Mouse (Mus musculus): Measurements from ENCODE around the gene E2f4.

GRCm38 (mm10) chr8:105315073-105315769, 17.8 kb downstream of the E2f4 start:
- no peak for TF ChIP-seq GATA1 (IDR thresholded peaks at IDR 0.05; ENCODE audit: borderline replicate concordance, low read length)
- TF ChIP-seq FLI1 (IDR thresholded peaks at IDR 0.05; ENCODE audit: low read length) = no peak

Data from megakaryocyte, embryonic 14.5 days (primary cell).